ENCODE assay signal across 25 mouse cellular contexts in genomic region chrX:140663516-140663915, GRCm38 (mm10). TPM values are rescaled to one million over a fixed set of nuclear protein-coding genes. Genes with fewer than 3 reads are reported as not detected.
A peak's percentile ranks its signal among the peaks of the same experiment; 100 is the strongest.
DNase-seq lines count a peak whose midpoint lies in the region; ATAC-seq and TF ChIP-seq lines count a peak whose summit lies in the region.
"Had no signal": no experiment of that assay in that cellular context is flagged by ENCODE, and none has a peak within 500 bp of the region (broad histone marks: within the 10 kb centered on the region; RNA-seq: fewer than 3 reads in every experiment).

No protein-coding gene starts in this region.

- no peaks in the 10 kb centered on the region for H3K9me3 ChIP-seq in intestine, postnatal 0 days (ENCODE audit: control insufficient read depth)
- no peaks in the 10 kb centered on the region for H3K9me3 ChIP-seq in embryonic facial prominence, embryonic 10.5 days
- H3K9me3 ChIP-seq: forebrain, embryonic 13.5 days; hindbrain, embryonic 10.5 days; hindbrain, embryonic 15.5 days; limb, embryonic 10.5 days; limb, embryonic 15.5 days; liver, embryonic 13.5 days; neural tube, embryonic 13.5 days had no signal

- no peak overlapping the region for H3K4me2 ChIP-seq in intestine, postnatal 0 days (replicated peaks; ENCODE audit: low read depth)

- H3K27ac ChIP-seq in intestine, postnatal 0 days (ENCODE audit: low read depth, low read length), result no peak overlapping the region
- no peak overlapping the region for H3K27ac ChIP-seq in embryonic facial prominence, embryonic 10.5 days (replicated peaks)
- H3K27ac ChIP-seq: forebrain, embryonic 13.5 days; hindbrain, embryonic 10.5 days; limb, embryonic 10.5 days; limb, embryonic 15.5 days; liver, embryonic 13.5 days had no signal

- H3K27me3 ChIP-seq in intestine, postnatal 0 days (replicated peaks; ENCODE audit: control insufficient read depth, insufficient read depth, low read length), result no peaks in the 10 kb centered on the region; the same call in 1 of the 2 replicates
- H3K27me3 ChIP-seq in embryonic facial prominence, embryonic 10.5 days (replicated peaks; ENCODE audit: low read depth, poor library complexity, severe bottlenecking), result peaks cover 99% of the 10 kb centered on the region

- peak; percentile 62 for DNase-seq in A20 (ENCODE audit: low read depth, low spot score)
- DNase-seq in CD4-positive helper T cell, adult 2 months (ENCODE audit: low read depth, low spot score), result peak; percentile 26
- DNase-seq in neural tube, embryonic 10.5 days (ENCODE audit: extremely low spot score, low spot score), result no peak
- DNase-seq in frontal cortex, adult 2 months (ENCODE audit: extremely low spot score in 1 of 2, low spot score in 1 of 2), result no peak
- no peak for DNase-seq in embryonic facial prominence, embryonic 10.5 days (ENCODE audit: low spot score)
- DNase-seq in thymus, postnatal 25 days, result no peak
- DNase-seq: adrenal gland, adult 2 months; adrenal gland, postnatal 36 days; cerebellum, adult 18-20 months; cerebellum, postnatal 10 days; gastrocnemius, postnatal 14 days; kidney, adult 11 months; kidney, postnatal 25 days; liver, embryonic 13.5 days; lung, adult 18-20 months; lung, postnatal 10 days; thymus, adult 18-20 months had no signal

- no peak overlapping the region for H3K9ac ChIP-seq in intestine, postnatal 0 days (ENCODE audit: low read depth, low read length)
- H3K9ac ChIP-seq: forebrain, embryonic 13.5 days; limb, embryonic 15.5 days; liver, embryonic 13.5 days had no signal

- H3K36me3 ChIP-seq in intestine, postnatal 0 days (ENCODE audit: control insufficient read depth, insufficient read depth), result no peaks in the 10 kb centered on the region
- no peaks in the 10 kb centered on the region for H3K36me3 ChIP-seq in embryonic facial prominence, embryonic 10.5 days (replicated peaks)
- H3K36me3 ChIP-seq: hindbrain, embryonic 10.5 days; hindbrain, embryonic 15.5 days; limb, embryonic 10.5 days; limb, embryonic 15.5 days; liver, embryonic 13.5 days; neural tube, embryonic 13.5 days had no signal

- TF ChIP-seq CTCF in intestine, postnatal 0 days (IDR thresholded peaks at IDR 0.05; ENCODE audit: low read depth), result no peak

- H3K4me1 ChIP-seq in intestine, postnatal 0 days (replicated peaks; ENCODE audit: control insufficient read depth, insufficient read depth, low read length), result no peaks in the 10 kb centered on the region
- H3K4me1 ChIP-seq in embryonic facial prominence, embryonic 10.5 days, result no peaks in the 10 kb centered on the region
- H3K4me1 ChIP-seq: forebrain, embryonic 13.5 days; hindbrain, embryonic 10.5 days; hindbrain, embryonic 15.5 days; limb, embryonic 10.5 days; limb, embryonic 15.5 days; liver, embryonic 13.5 days had no signal

- 0 out of 2 replicates have a peak, but pooled peaks have one; percentile 38 for ATAC-seq in common myeloid progenitor, adult 5-6 weeks (replicated peaks; ENCODE audit: low read depth, poor library complexity, severe bottlenecking)
- ATAC-seq in intestine, postnatal 0 days, result peak; percentile 56; the same call in 1 of the 2 replicates

- no peak overlapping the region for H3K4me3 ChIP-seq in intestine, postnatal 0 days (ENCODE audit: low read depth, low read length)
- no peak overlapping the region for H3K4me3 ChIP-seq in embryonic facial prominence, embryonic 10.5 days
- H3K4me3 ChIP-seq: liver, embryonic 13.5 days had no signal

- WGBS in intestine, postnatal 0 days, result 62% methylated on average over 2 of the region's 2 CpGs
- WGBS in embryonic facial prominence, embryonic 10.5 days, result 85% methylated on average over 2 of the region's 2 CpGs

RNA-seq across cellular contexts. Expression of gene Mid2, which starts 0.9 kb away (rescaled TPM):
- 0.23 TPM in 1 of 2 replicates, not detected in the other for total RNA-seq in common myeloid progenitor, adult 5-6 weeks (2017)
- 2.6 TPM in 2 replicates for polyA plus RNA-seq in intestine, postnatal 0 days (2015; fragmentation: Nextera tagmentation; extraction: Ambion mirVana)
- polyA plus RNA-seq in frontal cortex, adult 2 months (2012; rRNA removed), result 12.4 and 14.6 TPM in 2 replicates
- 1.7 and 1.8 TPM in 2 replicates for polyA plus RNA-seq in embryonic facial prominence, embryonic 10.5 days (2016; fragmentation: Nextera tagmentation; extraction: Ambion mirVana)

Comparison
In these comparisons a context has a peak if more than half of its experiments do, and no peak if none do; other contexts are left out.
1. DNase-seq: peak in A20 (single experiment) and CD4-positive helper T cell, adult 2 months (single experiment); none in neural tube, embryonic 10.5 days (single experiment), frontal cortex, adult 2 months (0 of 2), embryonic facial prominence, embryonic 10.5 days (single experiment) and thymus, postnatal 25 days (single experiment).